Mouse (Mus musculus): Measurements from ENCODE around the gene Trio. TPM values are rescaled to one million over a fixed set of nuclear protein-coding genes. Genes with fewer than 3 reads are reported as not detected.

Trio gene
- total RNA-seq, 2 experiments from 2014 or later = 35.1 to 37.2 TPM

- intact Hi-C loops (cut with DNase I; ENCODE audit: low total_unique reads) = no loop called here
- DNase-seq = peak; percentile 92
These were observed 344.0 kb downstream of the Trio start, which contains the start of gene Otulinl for GRCm38 (mm10) chr15:27681419-27682187. Gene Otulinl (minus strand): TSS chr15:27681579.

GRCm38 (mm10) chr15:27680997-27681396, 344.7 kb downstream of the Trio start:
- intact Hi-C loops (cut with DNase I; ENCODE audit: low total_unique reads) = no loop called here
- peak; percentile 25 for DNase-seq

Other genes starting within 250 kb of the Trio start
- gene Dnah5, start 177.9 kb upstream of the Trio start, total RNA-seq (2021) = under 1 TPM in 1 of 2 experiments, not detected in 1; 0.02 TPM